Mouse (Mus musculus): ENCODE measurements around the gene Lpcat2. TPM values are rescaled to one million over a fixed set of nuclear protein-coding genes. Genes with fewer than 3 reads are reported as not detected.
A peak's percentile ranks its signal among the peaks of the same experiment; 100 is the strongest.
"Not testable (repeated sequence)": the region's sequence is repeated elsewhere in the genome, so short reads cannot be mapped to it uniquely, and the experiment has no call there.

Gene Lpcat2
- polyA plus RNA-seq, 1 experiment from 2014 or later = 5.4 TPM

DNA sequence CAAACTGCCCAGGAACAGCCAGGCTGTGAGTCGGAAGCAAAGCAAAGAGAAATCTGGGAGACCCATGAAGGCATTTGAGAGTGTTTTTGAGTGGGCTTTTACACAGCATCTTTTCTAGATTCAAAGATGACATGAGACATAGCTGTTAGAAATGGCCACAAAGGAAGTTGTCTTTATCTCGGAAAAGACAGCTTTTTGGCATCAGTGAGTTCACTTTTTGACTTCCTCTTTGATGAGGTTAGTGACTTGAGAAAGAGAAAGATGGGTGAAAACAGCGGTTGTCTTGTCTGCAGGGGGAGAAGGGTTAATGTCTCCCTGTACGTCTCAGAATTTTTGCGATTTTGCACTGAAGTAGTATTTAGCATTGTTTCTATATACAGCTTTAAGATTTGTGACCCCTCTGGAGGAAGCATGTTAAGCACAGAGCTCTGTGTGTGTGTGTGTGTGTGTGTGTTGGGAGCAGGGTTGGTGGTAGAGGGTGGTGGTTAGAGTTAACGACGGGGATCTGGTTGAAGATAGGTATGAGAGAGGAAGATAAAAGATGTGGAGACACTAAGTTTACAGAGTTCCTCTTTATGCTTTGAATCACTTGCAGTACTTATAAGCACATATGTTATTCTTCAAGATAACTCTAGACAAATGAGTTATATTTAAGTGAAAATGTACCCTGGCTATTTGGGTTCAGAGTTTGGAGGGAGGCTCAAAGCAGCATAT, 1.3 kb downstream of the Lpcat2 start:
- Histone ChIP-seq H3K27ac (no peak overlapping the region), H3K36me3 (no peaks in the 10 kb centered on the region), H3K4me1 (replicated peaks) (peaks cover 11% of the 10 kb centered on the region; the same call in 1 of the 2 replicates), H3K27me3 (peaks cover 21% of the 10 kb centered on the region), H3K4me2 (replicated peaks) (peak overlapping the region; percentile 70), H3K9ac (replicated peaks) (no peak overlapping the region), H3K4me3 (replicated peaks) (peak overlapping the region; percentile 68), H3K9me3 (0 out of 2 replicates have a peak, but pooled peaks cover 2% of the 10 kb centered on the region)
- WGBS = 93% methylated on average over 7 of the region's 7 CpGs
- ATAC-seq = no peak

DNA sequence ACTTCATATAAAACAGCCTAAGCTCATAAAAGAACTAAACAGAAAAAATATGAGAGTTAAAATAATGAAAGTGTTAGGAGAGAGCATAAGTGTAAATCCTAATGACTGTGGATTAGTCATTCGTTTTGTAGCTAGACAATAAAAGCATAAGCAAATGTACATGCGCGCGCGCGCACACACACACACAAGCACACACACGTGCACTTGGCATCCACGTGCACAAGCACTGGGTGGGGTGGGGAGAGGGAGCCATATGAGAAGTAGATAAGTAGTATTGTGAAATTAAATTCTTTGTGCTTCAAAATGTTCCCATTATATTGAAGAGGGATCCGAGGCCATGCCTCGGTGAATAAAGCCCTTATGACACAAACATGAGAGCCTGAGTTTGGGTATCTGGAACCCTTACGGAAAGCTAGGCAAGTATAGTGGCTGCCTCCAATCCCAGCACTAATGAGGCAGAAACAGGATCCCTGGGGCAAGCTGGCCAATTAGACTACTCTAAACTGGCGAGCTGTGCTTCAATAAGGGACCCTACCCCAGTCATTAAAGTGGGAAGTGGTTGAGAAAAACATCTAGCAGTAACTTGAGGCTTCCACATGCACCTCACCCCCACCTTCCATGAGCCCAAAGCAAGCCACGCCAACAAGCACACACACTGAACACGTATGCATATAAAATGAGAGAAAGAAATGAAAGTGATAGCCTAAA, 3.5 kb downstream of the Lpcat2 start:
- Histone ChIP-seq H3K4me1 (replicated peaks) (peaks cover 11% of the 10 kb centered on the region; the same call in 1 of the 2 replicates), H3K9ac (replicated peaks) (no peak overlapping the region), H3K27ac (no peak overlapping the region), H3K4me3 (replicated peaks) (no peak overlapping the region), H3K9me3 (0 out of 2 replicates have a peak, but pooled peaks cover 4% of the 10 kb centered on the region), H3K27me3 (peaks cover 21% of the 10 kb centered on the region), H3K4me2 (replicated peaks) (no peak overlapping the region), H3K36me3 (no peaks in the 10 kb centered on the region)
- ATAC-seq = no peak
- 89% methylated on average over 14 of the region's 14 CpGs for WGBS

DNA sequence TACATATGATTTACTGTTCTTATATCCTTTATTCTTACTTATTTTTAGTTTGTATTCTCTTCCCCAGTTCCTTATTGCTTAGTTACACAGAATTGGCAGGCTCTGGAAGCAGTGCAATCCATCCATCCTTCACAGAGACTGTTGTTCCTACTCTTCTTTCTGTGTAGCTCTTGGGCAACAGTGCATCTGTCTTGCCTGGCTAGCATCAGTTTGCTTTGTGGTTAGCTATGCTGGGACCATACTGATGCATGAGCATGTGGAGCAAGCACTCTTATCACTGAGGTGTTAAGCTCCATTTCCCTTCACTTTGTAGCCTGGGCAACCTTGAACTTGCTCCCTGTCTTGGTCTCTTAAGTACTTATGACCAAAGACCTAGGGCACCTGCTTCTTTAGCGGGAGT, 6.8 kb downstream of the Lpcat2 start:
- no peak overlapping the region for H3K9ac ChIP-seq (replicated peaks)
- H3K4me3 ChIP-seq (replicated peaks) = no peak overlapping the region
- no peaks in the 10 kb centered on the region for H3K27me3 ChIP-seq
- 0 out of 2 replicates have a peak, but pooled peaks cover 2% of the 10 kb centered on the region for H3K9me3 ChIP-seq
- no peaks in the 10 kb centered on the region for H3K4me1 ChIP-seq (replicated peaks)
- no peaks in the 10 kb centered on the region for H3K36me3 ChIP-seq
- ATAC-seq = no peak
- H3K4me2 ChIP-seq (replicated peaks) = no peak overlapping the region
- H3K27ac ChIP-seq = no peak overlapping the region
- WGBS = 90% methylated on average over 1 of the region's 1 CpGs

DNA sequence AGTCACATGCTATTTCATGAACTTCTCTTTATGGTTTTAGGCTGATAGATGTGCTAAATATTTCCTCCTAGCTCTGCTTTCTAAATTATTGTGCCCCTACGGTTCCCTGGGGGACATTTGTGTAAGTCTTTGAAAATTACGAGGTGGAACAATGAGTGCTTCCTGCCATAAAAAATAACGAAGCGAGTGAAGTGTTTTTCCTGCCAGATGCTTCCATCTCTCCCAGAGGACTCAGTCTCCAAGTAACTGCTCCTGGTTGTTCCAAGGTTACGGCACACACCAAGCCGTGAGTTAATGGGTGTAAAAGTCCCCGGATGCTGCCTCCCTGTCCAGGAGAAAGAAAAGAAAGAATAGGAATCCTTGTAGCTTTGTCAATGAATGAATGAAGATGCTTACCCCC, 15.1 kb downstream of the Lpcat2 start:
- WGBS = 43% methylated on average over 7 of the region's 7 CpGs
- Histone ChIP-seq H3K36me3 (no peaks in the 10 kb centered on the region), H3K9ac (replicated peaks) (no peak overlapping the region), H3K27me3 (no peaks in the 10 kb centered on the region), H3K4me1 (replicated peaks) (peaks cover 5% of the 10 kb centered on the region; the same call in 1 of the 2 replicates), H3K27ac (no peak overlapping the region), H3K9me3 (no peaks in the 10 kb centered on the region), H3K4me2 (replicated peaks) (no peak overlapping the region), H3K4me3 (replicated peaks) (no peak overlapping the region)
- ATAC-seq = no peak

DNA sequence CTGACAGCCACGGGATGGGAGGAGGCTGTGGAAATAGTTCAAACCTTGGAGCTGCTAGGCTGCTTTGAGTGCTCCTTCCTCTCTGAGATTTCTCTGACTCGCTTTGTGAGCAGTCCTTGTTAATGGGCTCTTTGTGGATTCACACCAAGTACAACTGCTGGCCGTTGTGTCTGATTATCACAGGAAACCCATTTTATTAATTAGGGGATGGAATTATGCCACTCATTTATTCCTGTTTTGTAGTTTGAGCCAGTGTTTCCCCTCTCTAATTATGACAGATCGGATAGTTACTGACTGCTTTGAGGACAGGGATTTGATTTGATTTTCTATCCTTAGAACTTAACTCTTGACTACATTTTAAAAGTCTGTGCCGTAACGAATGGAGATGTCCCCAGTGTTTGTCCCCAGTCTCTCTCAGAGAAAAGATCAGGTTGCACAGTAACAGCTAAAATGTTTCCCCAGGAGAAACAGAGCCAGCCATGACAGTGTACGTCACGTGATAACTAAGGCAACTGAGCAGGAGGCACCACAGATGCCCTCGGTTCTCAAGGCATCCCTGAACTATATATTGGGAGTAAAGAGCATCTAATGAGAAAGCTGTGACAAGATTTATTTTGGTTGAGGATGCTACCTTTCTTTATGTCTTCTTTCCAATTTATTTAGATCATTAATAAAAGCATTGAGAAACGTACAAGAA, 17.1 kb downstream of the Lpcat2 start:
- no peaks in the 10 kb centered on the region for H3K27me3 ChIP-seq
- no peak overlapping the region for H3K4me3 ChIP-seq (replicated peaks)
- H3K36me3 ChIP-seq = no peaks in the 10 kb centered on the region
- 69% methylated on average over 10 of the region's 10 CpGs for WGBS
- no peak overlapping the region for H3K4me2 ChIP-seq (replicated peaks)
- H3K27ac ChIP-seq = no peak overlapping the region
- peaks cover 5% of the 10 kb centered on the region; the same call in 1 of the 2 replicates for H3K4me1 ChIP-seq (replicated peaks)
- ATAC-seq = no peak
- H3K9ac ChIP-seq (replicated peaks) = no peak overlapping the region
- no peaks in the 10 kb centered on the region for H3K9me3 ChIP-seq

DNA sequence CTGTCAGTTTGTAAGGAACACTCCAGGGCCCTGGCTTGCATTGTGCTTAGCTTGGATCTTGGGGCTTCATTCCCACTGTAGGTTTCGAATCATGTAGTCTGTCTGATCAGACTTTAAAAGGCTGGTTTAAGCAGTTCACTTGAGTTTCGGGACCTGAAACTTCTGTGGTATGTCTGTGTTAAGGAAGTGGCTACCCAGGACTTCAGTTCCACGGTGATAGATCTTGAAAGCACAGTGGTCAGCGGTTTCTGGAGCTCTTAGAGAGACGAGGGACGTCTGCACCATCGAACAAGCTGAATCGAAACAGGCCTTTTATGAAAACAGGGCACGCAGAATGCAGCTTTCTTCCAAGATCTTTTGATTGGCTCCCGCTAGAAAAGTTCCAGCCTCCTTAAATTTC, 20.7 kb downstream of the Lpcat2 start:
- Histone ChIP-seq H3K36me3 (0 out of 2 replicates have a peak, but pooled peaks cover 4% of the 10 kb centered on the region), H3K27me3 (no peaks in the 10 kb centered on the region), H3K27ac (no peak overlapping the region), H3K9ac (replicated peaks) (no peak overlapping the region), H3K9me3 (peaks cover 4% of the 10 kb centered on the region; the same call in 1 of the 2 replicates), H3K4me1 (replicated peaks) (no peaks in the 10 kb centered on the region), H3K4me3 (replicated peaks) (no peak overlapping the region), H3K4me2 (replicated peaks) (no peak overlapping the region)
- no peak for ATAC-seq
- 66% methylated on average over 10 of the region's 10 CpGs for WGBS

DNA sequence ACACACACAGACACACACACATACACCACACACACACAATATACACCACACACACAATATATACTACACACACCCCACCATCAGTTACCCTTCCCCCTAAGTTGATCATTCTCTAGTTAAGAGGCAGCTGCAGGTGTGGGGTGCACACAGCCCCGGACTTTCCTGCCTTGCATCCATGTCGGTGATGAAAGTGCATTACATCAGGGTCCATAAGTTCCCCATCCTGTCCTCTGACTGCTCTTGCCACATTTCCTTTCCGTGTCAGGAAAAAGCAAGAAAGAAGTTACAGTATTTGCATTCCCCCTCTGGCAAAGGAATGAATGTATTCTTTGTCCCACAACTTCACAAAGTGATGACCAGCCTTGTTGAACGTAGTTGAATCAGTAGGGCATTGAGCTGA, 26.1 kb downstream of the Lpcat2 start:
- WGBS = 87% methylated on average over 4 of the region's 4 CpGs
- H3K27me3 ChIP-seq = no peaks in the 10 kb centered on the region
- no peaks in the 10 kb centered on the region for H3K4me1 ChIP-seq (replicated peaks)
- H3K4me3 ChIP-seq (replicated peaks) = no peak overlapping the region
- H3K9ac ChIP-seq (replicated peaks) = no peak overlapping the region
- H3K9me3 ChIP-seq = peaks cover 4% of the 10 kb centered on the region; the same call in 1 of the 2 replicates
- 0 out of 2 replicates have a peak, but pooled peaks cover 4% of the 10 kb centered on the region for H3K36me3 ChIP-seq
- no peak for ATAC-seq
- H3K4me2 ChIP-seq (replicated peaks) = no peak overlapping the region
- H3K27ac ChIP-seq = no peak overlapping the region

DNA sequence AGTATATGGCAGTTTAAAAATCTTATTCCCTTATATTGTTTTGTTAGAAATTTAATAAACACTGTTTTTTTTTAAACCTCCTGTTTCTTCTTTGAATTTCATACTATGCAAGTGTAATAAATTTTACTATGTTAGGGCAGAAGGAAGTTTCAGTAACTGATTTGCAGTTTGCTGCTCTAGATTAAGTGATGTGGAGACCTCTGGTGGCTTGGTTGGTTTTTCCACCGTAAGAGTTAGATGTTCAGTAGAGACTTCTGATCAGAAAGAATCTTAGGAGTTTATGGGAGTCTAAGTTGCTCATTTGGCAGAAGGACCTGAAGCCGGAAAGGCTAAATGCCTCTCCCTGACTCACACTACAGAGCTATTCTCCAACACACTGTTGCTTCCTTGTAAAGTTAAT, 28.6 kb downstream of the Lpcat2 start:
- Histone ChIP-seq H3K9me3 (peaks cover 4% of the 10 kb centered on the region; the same call in 1 of the 2 replicates), H3K27me3 (no peaks in the 10 kb centered on the region), H3K4me2 (replicated peaks) (no peak overlapping the region), H3K4me1 (replicated peaks) (no peaks in the 10 kb centered on the region), H3K4me3 (replicated peaks) (no peak overlapping the region), H3K36me3 (0 out of 2 replicates have a peak, but pooled peaks cover 4% of the 10 kb centered on the region), H3K9ac (replicated peaks) (no peak overlapping the region), H3K27ac (no peak overlapping the region)
- 84% methylated on average over 2 of the region's 2 CpGs for WGBS
- no peak for ATAC-seq

DNA sequence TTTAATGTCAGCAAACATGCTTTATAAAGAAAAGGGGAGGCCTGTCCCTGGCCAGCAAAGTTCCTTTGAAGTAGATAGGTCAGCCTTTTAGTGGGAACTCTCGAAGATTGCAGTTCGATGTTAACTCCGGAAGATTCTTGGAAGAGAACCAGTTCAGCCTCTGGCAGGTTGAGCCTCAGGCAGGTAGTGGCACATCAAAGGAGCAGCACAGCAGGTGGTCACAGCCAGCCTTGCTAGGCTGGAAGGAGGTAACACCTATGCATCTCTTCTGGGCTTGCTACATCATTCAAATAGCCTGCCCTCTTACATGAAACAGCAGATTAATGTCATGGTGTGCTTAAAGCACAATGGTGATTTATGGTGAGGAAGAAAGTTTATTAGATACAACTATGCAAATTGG, 37.1 kb downstream of the Lpcat2 start:
- H3K36me3 ChIP-seq; H3K9me3 ChIP-seq; ATAC-seq; H3K4me1 ChIP-seq (replicated peaks); H3K4me3 ChIP-seq (replicated peaks); H3K4me2 ChIP-seq (replicated peaks); H3K27me3 ChIP-seq; H3K9ac ChIP-seq (replicated peaks); H3K27ac ChIP-seq: not testable (repeated sequence)
- WGBS = 79% methylated on average over 3 of the region's 3 CpGs

DNA sequence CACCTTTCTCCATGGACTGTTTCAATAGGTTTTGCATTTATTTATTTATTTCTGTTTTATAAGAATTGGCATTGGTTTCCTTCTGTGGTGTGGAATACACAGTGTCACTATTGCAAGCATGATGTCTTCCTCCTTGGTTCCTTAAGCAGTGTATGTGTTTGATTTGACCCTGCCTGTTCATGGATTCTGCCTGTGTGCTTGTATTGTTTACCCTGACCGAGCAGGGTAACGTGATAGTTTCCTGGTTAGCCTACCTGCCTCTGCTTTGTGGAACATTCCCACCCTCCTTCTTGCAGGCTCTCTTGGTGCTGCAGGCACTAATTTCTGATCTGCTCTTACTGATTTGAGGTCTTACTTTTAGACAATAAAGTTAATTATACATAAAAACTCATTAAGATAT, 38.7 kb downstream of the Lpcat2 start:
- Histone ChIP-seq H3K27me3 (no peaks in the 10 kb centered on the region), H3K9me3 (no peaks in the 10 kb centered on the region), H3K36me3 (no peaks in the 10 kb centered on the region), H3K4me3 (replicated peaks) (no peak overlapping the region), H3K27ac (no peak overlapping the region), H3K9ac (replicated peaks) (no peak overlapping the region), H3K4me2 (replicated peaks) (no peak overlapping the region), H3K4me1 (replicated peaks) (no peaks in the 10 kb centered on the region)
- 87% methylated on average over 2 of the region's 2 CpGs for WGBS
- no peak for ATAC-seq

DNA sequence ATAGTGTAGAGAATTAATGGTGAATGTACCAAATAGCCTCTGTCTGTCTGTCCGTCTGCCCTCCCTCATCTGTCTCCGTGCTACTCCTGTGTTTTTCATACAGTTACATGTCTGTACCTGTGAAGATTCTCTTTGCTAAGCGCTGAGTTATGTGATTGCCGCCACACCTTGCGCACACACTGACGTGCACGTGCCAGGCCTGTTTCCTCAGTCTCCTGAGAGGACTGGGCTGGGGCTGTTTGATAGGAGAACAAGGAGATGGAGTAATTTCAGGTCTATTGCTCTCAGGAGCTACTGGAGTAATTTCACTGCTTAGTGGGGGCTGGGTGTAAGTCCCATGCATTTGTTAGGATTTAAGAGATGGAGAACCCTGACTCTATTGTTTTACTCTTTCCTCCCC, 39.9 kb downstream of the Lpcat2 start:
- Histone ChIP-seq H3K9me3 (no peaks in the 10 kb centered on the region), H3K4me1 (replicated peaks) (no peaks in the 10 kb centered on the region), H3K36me3 (no peaks in the 10 kb centered on the region), H3K4me2 (replicated peaks) (no peak overlapping the region), H3K9ac (replicated peaks) (no peak overlapping the region), H3K4me3 (replicated peaks) (no peak overlapping the region), H3K27ac (no peak overlapping the region), H3K27me3 (no peaks in the 10 kb centered on the region)
- no peak for ATAC-seq
- 88% methylated on average over 7 of the region's 7 CpGs for WGBS

DNA sequence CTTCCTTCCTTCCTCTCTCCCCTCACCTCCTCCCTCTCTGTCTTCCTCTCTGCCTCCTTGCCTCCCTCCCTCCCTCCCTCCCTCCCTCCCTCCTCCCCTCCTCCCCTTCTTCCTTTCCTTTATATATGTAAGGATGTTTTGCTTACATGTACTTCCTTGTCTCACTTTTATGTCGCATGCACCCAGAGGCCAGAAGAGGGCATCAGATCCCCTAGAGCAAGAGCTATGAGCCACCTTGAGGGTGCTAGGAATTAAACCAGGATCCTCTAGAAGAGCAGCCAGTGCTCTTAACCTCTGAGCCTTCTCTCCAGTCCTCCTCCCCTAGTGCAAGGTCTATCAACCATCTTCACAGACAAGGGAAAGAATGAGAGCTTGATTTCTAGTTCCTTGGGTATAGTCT, 40.9 kb downstream of the Lpcat2 start:
- no peaks in the 10 kb centered on the region for H3K36me3 ChIP-seq
- no peak for ATAC-seq
- no peak overlapping the region for H3K27ac ChIP-seq
- no peak overlapping the region for H3K4me3 ChIP-seq (replicated peaks)
- H3K9ac ChIP-seq (replicated peaks) = no peak overlapping the region
- no peak overlapping the region for H3K4me2 ChIP-seq (replicated peaks)
- H3K9me3 ChIP-seq = no peaks in the 10 kb centered on the region
- H3K4me1 ChIP-seq (replicated peaks) = no peaks in the 10 kb centered on the region
- H3K27me3 ChIP-seq = no peaks in the 10 kb centered on the region
- WGBS = 83% methylated on average over 1 of the region's 1 CpGs
